Mouse (Mus musculus) erythroblast, embryonic 14.5 days (primary cell): ENCODE measurements around the gene 1110002E22Rik.

Experiments
- GATA1 ChIP-seq: IDR thresholded peaks from 2 replicates; pipeline ENCODE4 v1.6.1; 2012; ENCODE audit warnings: low read length, inconsistent platforms, mixed read lengths
- TAL1 ChIP-seq: IDR thresholded peaks from 3 replicates; pipeline ENCODE4 v1.6.1; 2012; ENCODE audit warnings: low read length, inconsistent platforms, mixed read lengths

GRCm38 (mm10) chr3:138105056-138105455 lies 40.2 kb downstream of the 1110002E22Rik start:
- TF ChIP-seq GATA1 (no peak), TAL1 (no peak)
